Mouse (Mus musculus): ENCODE data around the gene Nacc1.

Nacc1 gene

DNA sequence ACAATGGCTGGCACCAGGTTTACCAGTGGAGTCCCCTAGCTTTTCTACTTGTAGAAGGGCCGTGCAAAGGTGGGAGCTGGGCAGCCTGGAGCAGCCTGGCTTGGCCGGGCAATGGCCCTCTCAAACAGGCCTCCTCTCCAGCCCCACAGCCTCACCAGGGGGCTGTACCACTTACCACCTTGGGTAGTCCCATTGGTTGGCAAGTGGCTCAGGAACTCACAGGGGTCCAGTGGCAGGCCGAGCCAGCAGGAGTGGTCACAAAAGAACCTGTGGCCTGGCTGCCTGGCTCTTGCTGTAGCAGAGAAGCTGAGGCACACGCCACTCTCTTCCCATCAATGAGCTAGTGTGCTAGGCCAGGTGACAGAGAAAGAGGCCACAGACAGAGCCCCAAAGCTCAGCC is 26.5 kb upstream of the Nacc1 start:
- DNase-seq (ENCODE audit: low spot score), result no peak

DNA sequence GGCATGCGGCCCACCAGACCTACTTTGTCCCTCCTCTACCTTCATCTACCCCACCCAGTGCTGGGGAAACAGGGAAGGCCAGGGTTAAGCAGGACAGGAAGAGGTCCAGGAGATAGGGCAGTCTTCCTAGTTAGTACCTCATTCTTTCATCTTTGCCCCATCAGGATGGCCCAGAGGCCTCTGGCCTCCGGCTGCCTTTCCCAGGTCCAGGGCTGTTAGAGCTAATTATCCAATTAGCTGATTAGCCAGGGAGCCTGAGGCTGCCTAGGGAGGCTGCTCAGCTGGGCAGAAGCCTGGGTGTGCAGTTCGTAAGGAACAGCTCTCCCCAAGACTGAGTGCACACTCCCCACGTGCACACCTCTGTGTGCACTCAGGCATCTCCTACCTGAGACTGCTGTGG is 25.7 kb upstream of the Nacc1 start:
- no peak for DNase-seq (ENCODE audit: low spot score)

DNA sequence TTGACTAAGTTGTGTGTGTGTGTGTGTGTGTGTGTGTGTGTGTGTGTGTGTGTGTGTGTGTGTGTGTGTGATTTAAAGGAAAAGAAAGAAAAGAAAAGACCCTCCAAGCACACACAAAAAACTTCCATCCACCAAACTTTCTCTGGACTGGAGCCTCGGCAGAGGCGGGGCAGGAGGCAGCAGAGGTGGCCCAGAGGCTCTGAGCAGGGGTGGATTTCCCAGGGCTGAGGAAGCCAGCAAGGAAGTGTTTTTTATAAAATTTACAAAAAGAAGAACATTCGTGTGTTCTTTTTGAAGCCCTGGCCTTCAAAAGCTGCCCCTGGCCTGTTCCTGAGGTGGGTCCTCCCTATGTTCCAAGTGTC is 25.1 kb upstream of the Nacc1 start:
- no peak for DNase-seq (ENCODE audit: low spot score)

DNA sequence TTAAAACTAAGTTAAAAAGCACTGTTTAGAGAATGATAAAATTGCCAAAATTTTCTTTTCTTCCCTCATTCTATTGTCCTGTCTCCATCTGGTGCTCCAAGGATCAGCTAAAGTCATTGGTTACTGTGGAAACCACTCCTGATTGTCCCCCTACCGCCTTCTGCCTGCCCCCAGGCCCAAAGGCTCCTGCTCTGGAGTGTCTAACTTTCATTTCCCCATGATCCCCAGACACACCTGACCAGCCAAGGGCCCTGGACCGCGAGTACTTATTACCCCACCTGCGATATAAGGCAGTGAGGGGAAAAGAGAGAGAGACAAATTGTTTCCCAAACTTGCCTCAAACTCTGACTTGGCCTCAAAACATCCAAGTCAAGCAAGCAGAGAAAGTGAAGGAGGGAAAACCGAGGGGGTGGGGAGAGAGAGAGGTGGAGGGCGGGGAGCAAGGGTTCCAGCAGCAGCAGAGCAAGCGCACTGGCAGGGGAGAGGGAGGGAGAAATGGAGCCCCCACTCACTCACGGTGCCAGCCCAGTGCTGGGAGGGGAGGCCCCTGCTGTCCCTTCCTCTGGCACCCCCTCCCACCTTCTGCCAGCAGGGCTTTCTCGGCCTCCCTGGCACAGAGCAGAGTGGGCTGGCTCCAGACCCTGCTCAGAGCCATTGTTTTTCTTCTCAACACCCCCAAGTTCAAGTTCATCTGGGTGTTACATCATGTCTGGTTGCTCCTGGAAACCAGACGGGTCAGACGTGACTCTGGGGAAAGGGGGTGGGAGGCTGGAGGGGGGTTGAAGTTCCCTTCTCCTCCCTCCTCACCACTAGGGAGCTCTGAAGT is 24.5 kb upstream of the Nacc1 start:
- peak; percentile 66 for DNase-seq (ENCODE audit: low spot score)

DNA sequence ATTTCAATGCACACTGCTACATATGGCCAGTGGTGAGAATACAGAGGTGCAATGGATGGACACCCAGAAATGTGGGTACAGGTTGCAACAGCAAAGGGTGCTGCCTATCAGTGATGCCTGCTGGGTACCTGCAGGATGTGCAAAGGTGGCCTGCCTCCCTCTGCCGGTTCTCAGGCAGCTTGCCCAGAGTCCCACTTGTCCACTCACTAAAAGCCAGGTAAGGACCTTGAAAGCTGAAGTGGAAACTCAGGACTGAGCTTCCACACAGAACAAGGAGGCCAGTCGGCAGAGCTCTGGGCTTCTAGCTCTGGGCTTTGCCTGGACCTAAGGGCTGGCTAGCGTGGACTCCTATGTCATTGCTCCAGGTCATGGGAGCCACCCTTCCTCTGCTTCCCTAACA is 23.6 kb upstream of the Nacc1 start:
- DNase-seq (ENCODE audit: low spot score), result no peak

DNA sequence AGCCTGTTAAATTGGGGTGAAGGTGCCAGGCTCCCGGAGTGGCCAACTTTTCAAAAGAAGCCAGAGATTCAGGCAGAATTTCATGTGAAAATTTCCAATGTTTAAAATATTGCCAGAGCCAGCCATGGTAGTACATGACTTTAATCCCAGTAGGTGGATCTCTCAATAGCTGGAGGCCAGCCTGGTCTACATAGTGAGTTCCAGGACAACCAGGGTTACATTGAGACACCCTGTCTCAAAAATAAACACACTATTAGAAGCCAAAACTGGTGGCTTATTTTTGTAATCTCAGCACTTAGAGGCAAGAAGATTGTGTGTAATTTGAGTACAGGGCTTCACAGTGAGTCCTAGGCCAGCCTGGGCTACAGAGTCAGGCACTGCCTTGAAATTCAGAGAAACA is 22.3 kb upstream of the Nacc1 start:
- no peak for DNase-seq (ENCODE audit: low spot score)

DNA sequence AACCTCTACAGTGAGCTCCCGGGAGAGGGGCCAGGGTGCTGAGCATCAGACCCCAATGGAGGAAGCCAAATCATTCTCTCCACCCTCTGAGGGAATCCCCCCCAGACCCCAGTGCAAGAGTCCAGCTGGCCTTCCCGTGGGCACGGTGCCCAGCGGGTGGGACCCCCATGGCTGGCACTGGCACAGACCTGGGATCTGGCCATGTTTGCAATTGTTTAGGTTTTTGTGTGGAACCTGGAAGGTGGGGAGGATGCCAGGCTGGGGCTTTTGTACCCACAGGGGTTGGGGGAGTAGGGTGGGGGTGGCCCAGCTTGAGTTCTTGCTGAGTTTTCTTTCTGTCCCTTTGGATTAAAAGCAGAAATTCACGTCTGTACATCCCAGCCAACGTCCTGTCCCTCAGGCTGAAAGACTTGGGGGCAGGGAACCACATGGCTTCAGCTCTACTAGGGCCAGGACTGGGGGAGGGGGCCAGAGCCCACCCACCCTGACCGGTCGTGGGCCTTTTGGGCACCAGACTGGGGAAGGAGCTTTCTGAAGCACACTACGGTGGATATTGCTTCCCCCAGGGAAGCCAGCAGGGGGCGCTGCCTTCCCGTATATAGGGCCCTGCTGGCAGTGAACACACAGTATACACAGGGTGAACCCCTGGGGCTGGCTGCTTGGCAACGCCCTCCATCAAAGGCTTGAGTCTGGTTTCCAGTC is 21.3 kb upstream of the Nacc1 start:
- DNase-seq (ENCODE audit: low spot score), result peak; percentile 68

DNA sequence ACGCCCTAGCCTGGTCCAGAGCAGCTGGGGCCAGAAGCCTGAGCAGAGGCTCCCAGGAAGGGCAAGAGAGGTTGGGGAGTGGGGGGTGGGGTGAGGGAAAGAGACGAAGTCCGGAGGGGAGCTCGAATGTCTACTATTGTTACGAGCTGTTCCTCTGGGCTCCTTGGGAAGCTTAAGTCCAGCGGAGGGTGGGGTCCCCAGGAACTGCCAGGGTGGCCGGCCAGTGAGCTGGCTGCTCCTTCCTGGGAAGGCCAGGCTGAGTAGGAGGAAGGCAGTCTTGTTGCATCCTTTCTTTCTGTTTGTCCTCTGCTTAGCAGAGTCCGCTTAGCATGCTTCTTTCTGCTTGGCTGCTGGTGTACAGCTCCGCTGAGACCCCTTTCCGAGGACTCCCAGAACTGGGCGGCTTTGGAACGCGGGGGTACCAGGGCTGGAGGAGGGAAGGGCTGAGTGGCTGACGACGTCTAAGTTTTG is 20.4 kb upstream of the Nacc1 start:
- DNase-seq (ENCODE audit: low spot score), result no peak

DNA sequence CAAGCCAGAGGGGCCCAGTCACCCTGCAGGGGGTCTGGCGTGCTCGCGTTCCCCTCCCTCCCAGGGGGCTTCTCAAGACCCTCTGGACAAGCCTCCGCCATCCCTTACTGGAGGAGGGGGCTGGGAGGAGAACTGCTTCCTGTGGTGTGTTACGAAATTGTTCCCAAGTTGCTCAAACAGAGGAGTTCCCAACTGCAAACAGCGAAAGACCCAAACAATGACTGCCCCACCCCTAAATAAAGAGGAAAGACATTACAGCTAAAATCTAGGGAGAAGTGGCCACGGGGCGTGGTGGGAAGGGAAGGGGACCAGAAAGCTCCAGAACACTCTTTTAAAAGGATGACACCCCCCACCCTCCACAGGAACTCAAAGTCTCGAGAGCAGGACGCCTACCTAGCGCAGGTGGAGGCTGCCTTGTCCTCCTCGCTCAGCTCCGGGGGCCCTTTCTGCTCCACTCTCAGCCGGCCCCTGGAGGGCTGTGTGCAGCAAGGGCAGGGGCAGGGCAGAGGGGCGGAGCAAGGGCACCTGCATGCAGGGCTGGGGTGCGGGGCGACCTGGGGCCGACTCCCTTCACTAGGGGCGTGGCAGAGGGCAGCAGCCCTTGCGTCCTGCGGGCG is 19.7 kb upstream of the Nacc1 start:
- DNase-seq (ENCODE audit: low spot score), result no peak

DNA sequence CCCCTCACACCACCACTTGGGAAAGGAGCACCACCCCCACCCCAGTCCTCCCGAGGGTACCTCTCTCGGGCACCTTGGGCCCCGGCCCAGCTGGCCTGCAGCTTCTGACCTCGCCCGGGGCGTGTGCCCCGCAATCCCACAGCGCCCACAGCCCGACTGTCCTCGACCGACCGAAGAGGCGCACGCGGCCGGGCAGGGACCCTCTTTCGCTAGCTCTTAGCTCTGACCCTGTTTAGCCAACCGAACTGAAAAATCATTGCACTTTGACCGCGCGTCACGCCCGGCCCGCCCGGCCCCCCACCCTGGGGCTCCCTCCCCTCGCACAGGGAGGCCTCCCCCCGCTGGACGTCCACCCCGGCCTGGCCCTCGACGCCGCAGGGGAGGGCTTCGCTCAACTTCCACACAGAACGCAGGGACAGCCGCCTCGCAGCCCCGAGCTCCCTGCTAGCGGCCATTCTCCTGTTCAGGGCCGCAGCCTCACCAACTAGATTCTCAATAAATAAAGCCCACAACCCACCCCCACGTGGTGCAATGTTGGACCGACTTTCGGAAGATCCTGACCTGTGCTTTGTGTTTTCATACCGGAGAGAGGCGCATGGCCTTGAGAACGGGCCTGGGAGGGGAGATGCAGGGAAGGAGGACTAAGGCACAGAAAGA is 19.1 kb upstream of the Nacc1 start:
- no peak for DNase-seq (ENCODE audit: low spot score)

DNA sequence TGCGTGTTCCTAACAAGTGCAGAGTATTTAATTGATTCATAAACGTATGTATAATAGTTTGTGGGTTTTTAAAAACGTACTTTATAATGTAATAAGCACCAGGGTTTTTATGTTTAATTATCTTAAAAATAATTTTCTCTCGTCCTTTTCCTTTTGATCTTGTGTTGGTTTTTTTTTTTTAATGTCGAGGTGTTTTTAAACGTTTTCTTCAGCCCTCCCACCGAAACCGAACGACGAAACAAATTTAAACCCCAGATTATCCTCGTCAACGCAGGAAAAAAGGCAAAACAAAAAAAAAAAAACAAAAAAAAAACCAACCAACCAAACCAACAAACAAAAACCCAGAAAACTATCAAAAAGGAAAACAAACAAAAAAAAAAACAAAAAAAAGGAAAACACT is 18.3 kb upstream of the Nacc1 start:
- no peak for DNase-seq (ENCODE audit: low spot score)

DNA sequence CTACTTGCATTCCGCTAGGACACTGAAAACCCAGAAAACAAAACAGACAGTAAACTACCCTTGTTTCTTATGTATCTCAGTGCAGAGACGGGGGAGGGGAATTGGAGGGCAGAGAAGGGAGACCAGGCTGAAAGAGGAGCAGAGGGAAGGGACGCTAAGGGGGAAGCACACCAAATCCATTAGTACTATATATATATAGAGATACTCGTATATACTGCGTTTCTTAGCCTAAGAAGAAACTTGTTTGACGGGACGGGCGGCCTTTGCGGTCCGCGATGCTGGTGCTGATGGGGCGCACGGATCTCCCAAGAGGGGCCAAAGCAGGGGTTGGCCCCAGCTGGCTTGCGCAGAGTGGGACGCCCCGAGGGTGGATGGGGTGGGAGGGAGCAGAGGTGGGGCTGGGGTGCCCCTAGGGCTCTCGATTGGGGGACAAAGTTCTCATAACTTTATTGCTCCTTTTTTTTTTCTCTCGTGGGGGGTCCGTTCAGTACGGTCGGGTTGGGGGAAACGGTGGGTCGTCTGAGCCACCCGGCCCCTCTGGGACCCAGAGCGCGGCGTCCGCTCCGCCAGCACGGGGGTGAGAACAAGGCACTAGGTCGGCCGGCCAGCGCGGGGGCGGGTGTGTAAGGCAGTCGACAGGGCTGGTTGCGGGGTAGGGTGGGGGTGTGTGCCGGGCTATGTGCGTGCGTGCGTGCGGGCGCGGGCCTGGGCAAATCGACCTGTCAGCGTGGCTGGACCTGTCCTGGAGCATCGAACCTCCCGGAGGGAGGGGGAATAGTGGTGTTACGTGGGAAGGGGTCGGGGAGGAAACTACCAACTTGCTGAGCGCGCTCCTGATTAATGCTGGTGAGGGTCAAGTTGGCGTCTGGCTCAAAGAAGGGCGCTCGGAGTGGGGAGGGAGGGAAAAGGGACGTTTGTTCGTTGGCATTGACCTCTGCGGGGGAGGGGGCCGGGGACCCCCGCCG is 17.5 kb upstream of the Nacc1 start:
- DNase-seq (ENCODE audit: low spot score), result no peak

DNA sequence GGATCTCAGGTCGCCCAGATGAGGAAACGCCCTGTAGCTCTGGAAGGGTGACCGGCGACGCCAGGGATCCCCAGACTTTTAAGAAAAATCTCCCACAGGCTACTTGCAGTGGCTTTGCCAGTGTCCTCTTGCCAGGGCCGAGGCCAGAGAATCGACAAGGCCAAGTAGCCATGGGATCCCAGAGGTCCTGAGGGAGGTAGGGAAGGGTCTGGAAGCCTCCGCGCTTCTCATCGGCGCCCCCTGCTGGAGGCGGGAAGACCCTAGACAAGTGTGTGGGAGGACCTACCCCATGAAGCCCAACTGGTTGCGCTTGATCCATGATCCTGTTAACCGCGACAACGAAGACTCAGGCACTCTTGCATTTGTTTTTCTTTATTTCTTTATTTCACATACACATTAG is 16.7 kb upstream of the Nacc1 start:
- peak; percentile 63 for DNase-seq (ENCODE audit: low spot score)

DNA sequence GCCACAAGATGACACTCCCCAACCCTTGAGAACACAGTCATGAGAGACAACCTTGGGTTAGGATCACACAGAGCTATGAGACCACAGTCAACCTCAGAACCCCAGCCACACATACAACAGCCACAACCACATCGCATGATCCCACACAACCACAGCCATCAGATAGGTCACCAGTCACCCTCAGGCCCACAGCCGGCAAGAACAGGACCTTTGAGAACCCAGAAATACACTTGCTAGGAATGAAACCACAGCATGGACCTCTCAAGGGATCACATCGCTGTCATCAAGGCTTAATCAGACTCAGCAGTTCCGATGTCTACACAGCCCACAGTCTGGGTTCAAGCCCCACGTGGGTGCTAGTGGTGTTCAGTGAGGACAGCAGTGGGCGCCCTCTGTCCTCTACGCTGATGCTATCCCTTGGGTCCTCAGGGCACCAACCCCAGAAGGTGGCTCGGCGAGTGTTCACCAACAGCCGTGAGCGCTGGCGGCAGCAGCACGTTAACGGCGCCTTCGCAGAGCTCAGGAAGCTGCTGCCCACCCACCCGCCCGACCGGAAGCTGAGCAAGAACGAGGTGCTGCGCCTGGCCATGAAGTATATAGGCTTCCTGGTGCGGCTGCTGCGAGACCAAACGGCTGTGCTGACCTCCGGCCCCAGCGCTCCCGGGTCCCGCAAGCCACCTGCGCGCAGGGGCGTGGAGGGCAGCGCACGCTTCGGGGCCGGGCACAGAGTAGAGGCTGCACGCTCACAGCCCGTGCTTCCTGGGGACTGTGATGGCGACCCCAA is 16.0 kb upstream of the Nacc1 start:
- DNase-seq (ENCODE audit: low spot score), result no peak

DNA sequence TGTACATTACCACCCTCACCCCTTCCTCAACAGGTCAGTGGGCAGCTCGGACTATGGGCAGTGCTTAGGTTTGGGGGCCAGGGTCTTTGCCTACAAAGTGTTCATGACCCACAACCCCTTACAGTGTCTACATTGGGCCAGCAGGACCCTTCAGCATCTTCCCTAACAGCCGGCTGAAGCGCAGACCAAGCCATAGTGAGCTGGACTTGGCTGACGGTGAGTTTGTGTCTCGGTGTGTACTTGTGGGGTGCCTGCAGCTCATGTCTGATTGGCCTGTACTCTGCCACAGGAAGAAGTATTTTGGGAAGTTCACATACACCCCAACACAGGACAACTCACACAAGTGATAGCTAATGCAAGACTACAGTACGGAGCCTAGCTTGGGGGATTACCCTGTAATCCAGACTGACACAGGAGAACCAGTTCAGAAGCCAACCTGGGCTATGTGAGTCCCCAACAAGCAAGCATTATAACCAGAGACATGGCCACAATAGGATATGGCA is 15.4 kb upstream of the Nacc1 start:
- DNase-seq (ENCODE audit: low spot score), result no peak

DNA sequence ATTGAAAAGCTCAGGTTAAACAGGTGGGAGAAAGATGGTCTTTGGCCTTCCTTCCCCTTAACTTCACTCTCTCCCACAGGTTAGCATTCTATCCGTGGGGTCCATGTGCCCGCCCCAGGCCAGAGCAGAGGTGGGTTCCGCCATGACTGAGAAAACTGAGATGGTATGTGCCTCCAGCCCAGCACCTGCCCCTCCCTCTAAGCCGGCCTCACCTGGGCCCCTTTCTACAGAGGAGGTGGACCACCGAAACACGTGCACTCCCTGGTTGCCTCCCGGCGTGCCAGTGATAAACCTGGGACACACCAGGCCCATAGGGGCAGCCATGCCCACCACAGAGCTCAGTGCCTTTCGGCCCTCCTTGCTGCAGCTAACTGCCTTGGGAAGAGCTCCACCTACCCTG is 14.9 kb upstream of the Nacc1 start:
- DNase-seq (ENCODE audit: low spot score), result no peak

DNA sequence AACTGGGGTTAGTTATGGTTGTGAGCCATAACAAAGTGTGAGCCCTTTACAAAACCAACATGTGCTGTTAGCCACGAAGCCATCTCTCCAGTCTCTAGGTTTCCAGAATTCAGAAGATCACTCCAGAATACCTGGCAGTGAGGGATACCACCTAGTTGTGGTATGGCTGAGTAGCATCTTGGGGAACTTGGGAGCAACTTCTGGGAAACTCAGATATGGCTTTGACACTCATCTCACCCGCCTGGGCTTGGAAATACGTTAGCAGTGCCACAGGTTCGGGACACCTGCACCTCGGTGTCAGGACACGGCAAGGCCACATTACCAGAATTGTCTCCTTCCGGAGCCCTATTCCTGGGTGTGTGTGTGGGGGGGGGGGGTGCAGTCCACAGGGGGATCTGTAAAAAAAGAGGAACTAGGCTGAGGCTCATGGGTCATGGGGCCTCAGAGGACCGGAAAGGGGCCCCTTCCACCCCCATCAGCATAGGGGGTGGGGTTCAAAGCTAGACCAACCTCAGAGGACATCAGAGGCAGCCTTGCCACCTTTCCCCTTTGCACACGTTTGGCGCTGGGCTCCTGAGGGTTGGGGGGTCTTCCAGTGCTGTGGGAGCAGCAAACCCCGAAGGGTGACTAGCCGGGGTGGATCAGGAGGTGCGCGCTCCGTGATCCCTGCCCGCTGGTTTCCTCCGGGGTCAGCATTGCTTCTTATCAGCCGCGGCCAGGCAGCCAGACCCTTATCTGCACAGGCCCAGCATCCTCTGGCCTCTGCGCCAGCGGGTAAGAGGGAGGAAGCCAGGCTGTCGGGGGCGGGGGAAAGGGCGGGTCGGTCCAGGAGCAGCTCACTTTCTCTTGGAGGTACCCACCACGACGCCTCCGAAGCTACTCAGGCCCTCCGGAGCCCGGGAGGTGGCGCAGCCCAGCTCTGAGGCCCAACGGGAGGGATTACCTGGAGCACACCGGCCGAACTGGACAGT is 13.6 kb upstream of the Nacc1 start, which contains the start of gene Lyl1:
Gene Lyl1, plus strand, starts transcription at position 517 of the 971 bp plus-strand sequence.
- no peak for DNase-seq (ENCODE audit: low spot score)

DNA sequence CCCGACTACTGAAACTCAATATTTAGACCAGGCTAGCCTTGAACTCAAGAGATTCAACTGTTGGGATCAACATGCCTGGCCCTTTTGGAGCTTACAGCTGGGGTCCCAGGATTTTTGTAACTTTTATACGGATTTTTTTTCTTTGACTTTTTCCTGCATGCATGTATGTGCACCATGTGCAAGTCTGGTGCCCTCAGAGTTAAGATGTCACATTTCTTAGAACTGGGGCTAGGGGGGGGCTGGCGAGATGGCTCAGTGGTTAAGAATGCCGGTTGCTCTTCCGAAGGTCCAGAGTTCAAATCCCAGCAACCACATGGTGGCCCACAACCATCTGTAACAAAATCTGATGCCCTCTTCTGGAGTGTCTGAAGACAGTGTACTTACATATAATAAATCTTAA is 12.9 kb upstream of the Nacc1 start:
- DNase-seq (ENCODE audit: low spot score), result no peak

DNA sequence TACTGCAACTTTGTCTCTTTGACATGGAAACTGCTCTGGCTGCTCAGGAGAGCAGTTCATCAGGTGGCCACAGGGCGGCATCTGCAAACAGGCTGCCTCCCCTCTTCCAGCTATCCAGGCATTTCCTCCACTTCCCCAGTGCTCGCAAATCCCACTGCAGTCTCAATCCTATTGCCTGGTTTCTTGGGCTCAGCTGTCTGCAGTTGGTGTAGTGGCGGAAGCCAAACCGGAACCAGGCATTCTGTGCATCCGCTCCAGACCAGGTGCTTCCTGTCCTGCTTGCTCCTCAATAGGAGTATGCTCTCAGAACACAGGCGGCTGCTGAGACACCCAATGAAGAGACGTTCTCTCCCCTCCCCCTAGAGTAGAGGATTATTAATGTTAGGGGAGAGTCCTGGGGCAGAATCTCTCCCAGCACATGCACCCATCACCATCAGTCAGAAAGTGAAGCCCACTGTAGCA is 12.2 kb upstream of the Nacc1 start:
- no peak for DNase-seq (ENCODE audit: low spot score)
